Mouse (Mus musculus) erythroblast, adult 5-6 weeks (primary cell): Measurements from ENCODE around the gene Cir1. TPM values are rescaled to one million over a fixed set of nuclear protein-coding genes. Genes with fewer than 3 reads are reported as not detected.

Source experiments
- ATAC-seq: replicated peaks from 2 replicates; pipeline ENCODE4 v1.8.0; 2016; ENCODE audit warnings: moderate number of reproducible peaks, mild to moderate bottlenecking, moderate TSS enrichment, inconsistent platforms; ENCODE audit not compliant: poor library complexity, low FRiP score, severe bottlenecking
- total RNA-seq, 2 experiments: library from RNA; stranded (forward) in 1 of 2; stranded (reverse) in 1 of 2; fragments of 150-400 nt in 1 of 2; fragments of 200-764, 138-1000 nt in 1 of 2; gene quantifications; 2 replicates each; pipeline versions ENCODE4 v1.2.3 to v1.2.4; 2015 to 2017; ENCODE audit warnings: low replicate concordance in 2 of 2

Cir1 gene
- total RNA-seq (2015; ENCODE audit: low replicate concordance) (57.6 and 67.9 TPM in 2 replicates), total RNA-seq (2017; ENCODE audit: low replicate concordance) (76.7 and 127 TPM in 2 replicates)

- ATAC-seq: peak; percentile 95
Measured at GRCm38 (mm10) chr2:73312152-73313116, at the start of gene Cir1, which contains the start of gene Scrn3. Cir1 (minus strand) TSS chr2:73312701. Scrn3 (plus strand) TSS chr2:73312601.

- ATAC-seq: peak; percentile 49
Measured at GRCm38 (mm10) chr2:73360536-73360935, 48.0 kb upstream of the Cir1 start.

GRCm38 (mm10) chr2:73359941-73360340 lies 47.4 kb upstream of the Cir1 start:
- peak; percentile 98 for ATAC-seq

- ATAC-seq: no peak
Measured at GRCm38 (mm10) chr2:73357004-73357403, 44.5 kb upstream of the Cir1 start.

GRCm38 (mm10) chr2:73351927-73352374 lies 39.5 kb upstream of the Cir1 start:
- no peak for ATAC-seq

- ATAC-seq: no peak
Measured at GRCm38 (mm10) chr2:73351496-73351895, 39.0 kb upstream of the Cir1 start.

GRCm38 (mm10) chr2:73348221-73348620 lies 35.7 kb upstream of the Cir1 start:
- ATAC-seq: no peak

- ATAC-seq: no peak
Measured at GRCm38 (mm10) chr2:73347766-73348165, 35.3 kb upstream of the Cir1 start.

- no peak for ATAC-seq
Measured at GRCm38 (mm10) chr2:73347136-73347535, 34.6 kb upstream of the Cir1 start.

- ATAC-seq: no peak
Measured at GRCm38 (mm10) chr2:73346345-73347086, 34.0 kb upstream of the Cir1 start.

GRCm38 (mm10) chr2:73345204-73345603 lies 32.7 kb upstream of the Cir1 start:
- no peak for ATAC-seq

GRCm38 (mm10) chr2:73343701-73344100 lies 31.2 kb upstream of the Cir1 start:
- ATAC-seq: no peak

GRCm38 (mm10) chr2:73338415-73338814 lies 25.9 kb upstream of the Cir1 start:
- no peak for ATAC-seq

GRCm38 (mm10) chr2:73335949-73336348 lies 23.4 kb upstream of the Cir1 start:
- no peak for ATAC-seq

GRCm38 (mm10) chr2:73325871-73326270 lies 13.4 kb upstream of the Cir1 start:
- no peak for ATAC-seq

GRCm38 (mm10) chr2:73322991-73323390 lies 10.5 kb upstream of the Cir1 start:
- no peak; the same call in 1 of the 2 replicates for ATAC-seq

GRCm38 (mm10) chr2:73319218-73319617 lies 6.7 kb upstream of the Cir1 start:
- no peak for ATAC-seq

- ATAC-seq: no peak
Measured at GRCm38 (mm10) chr2:73317426-73317825, 4.9 kb upstream of the Cir1 start.

GRCm38 (mm10) chr2:73314311-73314710 lies 1.8 kb upstream of the Cir1 start:
- ATAC-seq: no peak

GRCm38 (mm10) chr2:73313117-73313501 lies 608 bp upstream of the Cir1 start:
- ATAC-seq: peak; percentile 57
